Mouse (Mus musculus) urinary bladder, adult 18-20 months (tissue): ENCODE data around the gene Nr0b1.

ENCODE experiments used
- DNase-seq, 2 experiments: peaks; one replicate each; pipeline ENCODE4 v3.0.0; 2022; ENCODE audit warnings: low spot score in 2 of 2, mixed read lengths in 2 of 2

The Nr0b1 gene

DNA sequence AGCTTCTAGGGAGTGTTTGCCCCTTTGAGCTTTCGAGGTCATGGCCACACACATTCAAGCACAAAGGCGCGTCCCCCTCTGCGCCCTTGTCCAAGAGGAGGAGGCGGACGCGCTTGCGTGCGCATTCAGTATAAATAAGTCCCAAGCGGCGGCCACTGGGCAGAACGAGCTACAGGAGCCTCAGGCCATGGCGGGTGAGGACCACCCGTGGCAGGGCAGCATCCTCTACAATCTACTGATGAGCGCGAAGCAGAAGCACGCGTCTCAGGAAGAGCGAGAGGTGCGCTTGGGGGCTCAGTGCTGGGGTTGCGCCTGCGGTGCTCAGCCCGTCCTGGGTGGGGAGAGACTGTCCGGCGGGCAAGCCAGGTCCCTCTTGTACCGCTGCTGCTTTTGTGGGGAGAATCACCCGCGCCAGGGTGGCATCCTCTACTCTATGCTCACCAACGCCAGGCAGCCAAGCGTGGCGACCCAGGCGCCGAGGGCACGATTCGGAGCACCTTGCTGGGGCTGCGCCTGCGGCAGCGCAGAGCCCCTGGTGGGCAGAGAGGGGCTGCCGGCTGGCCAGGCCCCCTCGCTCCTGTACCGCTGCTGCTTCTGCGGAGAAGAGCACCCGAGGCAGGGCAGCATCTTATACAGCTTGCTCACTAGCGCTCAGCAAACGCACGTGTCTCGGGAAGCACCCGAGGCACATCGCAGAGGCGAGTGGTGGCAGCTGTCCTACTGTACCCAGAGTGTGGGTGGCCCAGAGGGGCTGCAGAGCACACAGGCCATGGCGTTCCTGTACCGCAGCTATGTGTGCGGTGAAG is at the start of gene Nr0b1:
TSS of gene Nr0b1 (plus strand) at position 151 of the 806 bp plus-strand sequence.
- no peak for DNase-seq

DNA sequence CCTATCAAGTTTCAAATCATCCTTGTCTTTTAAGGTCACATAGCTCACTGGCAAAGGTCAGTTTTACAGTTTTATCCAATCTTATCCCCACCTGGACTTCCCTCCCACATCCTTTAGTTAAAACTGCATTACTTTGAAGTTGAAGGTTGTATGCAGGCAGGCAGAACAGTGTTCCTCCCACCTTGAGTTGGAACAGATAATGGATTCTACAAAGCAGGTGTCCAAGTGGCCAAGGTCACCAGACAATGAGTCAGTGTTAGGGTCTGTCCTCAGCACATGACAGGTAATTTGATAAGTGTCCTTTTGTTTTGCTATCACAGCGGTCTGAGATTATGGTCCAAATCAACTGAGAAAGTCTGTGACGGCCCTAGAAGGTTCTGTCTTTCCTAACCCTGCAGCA is 4.3 kb upstream of the Nr0b1 start:
- DNase-seq, result no peak

DNA sequence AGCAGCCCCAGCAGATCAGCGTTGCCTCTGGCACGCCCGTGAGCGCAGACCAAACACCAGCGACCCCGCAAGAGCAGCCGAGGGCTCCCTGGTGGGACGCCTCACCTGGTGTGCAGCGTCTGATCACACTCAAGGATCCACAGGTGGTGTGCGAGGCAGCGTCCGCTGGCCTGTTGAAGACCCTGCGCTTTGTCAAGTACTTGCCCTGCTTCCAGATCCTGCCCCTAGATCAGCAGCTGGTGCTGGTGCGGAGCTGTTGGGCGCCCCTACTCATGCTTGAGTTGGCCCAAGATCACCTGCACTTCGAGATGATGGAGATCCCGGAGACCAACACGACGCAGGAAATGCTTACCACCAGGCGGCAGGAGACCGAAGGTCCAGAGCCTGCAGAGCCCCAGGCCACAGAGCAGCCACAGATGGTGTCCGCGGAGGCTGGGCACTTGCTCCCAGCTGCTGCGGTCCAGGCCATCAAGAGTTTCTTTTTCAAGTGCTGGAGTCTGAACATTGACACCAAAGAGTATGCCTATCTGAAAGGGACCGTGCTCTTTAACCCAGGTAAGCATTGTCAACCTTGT is 943 bp downstream of the Nr0b1 start:
- DNase-seq, result no peak

GRCm38 (mm10) chrX:86193386-86193785 is 1.8 kb downstream of the Nr0b1 start:
- no peak for DNase-seq

- DNase-seq, result no peak
These were observed 45.7 kb downstream of the Nr0b1 start for GRCm38 (mm10) chrX:86237246-86237645.
